Mouse (Mus musculus) hindbrain, embryonic 12.5 days (tissue): ENCODE data around the gene 1700019A02Rik. TPM values are rescaled to one million over a fixed set of nuclear protein-coding genes. Genes with fewer than 3 reads are reported as not detected.

Source experiments
- ATAC-seq: fragments of 200-750 bp; cut with Nextera tagmentation; 2 replicates; pipeline ENCODE4 v1.8.0; 2017; ENCODE audit warnings: moderate TSS enrichment; ENCODE audit not compliant: low FRiP score
- H3K27ac ChIP-seq: fragments of 300-500 bp; sonication (generic); 2 replicates; pipeline ENCODE4 v1.5.1; 2016; ENCODE audit warnings: mild to moderate bottlenecking
- H3K27me3 ChIP-seq: fragments of 300-500 bp; sonication (generic); 2 replicates; pipeline ENCODE4 v1.6.1; 2016; ENCODE audit warnings: mild to moderate bottlenecking
- H3K36me3 ChIP-seq: fragments of 300-500 bp; sonication (generic); 2 replicates; pipeline ENCODE4 v1.6.1; 2016; ENCODE audit warnings: mild to moderate bottlenecking
- H3K4me1 ChIP-seq: fragments of 300-500 bp; sonication (generic); 2 replicates; pipeline ENCODE4 v1.6.1; 2016
- H3K4me2 ChIP-seq: fragments of 300-500 bp; sonication (generic); replicated peaks from 2 replicates; pipeline ENCODE4 v1.6.1; 2016; ENCODE audit warnings: mild to moderate bottlenecking
- H3K4me3 ChIP-seq: fragments of 300-500 bp; sonication (generic); 2 replicates; pipeline ENCODE4 v1.5.1; 2016; ENCODE audit warnings: mild to moderate bottlenecking
- H3K9ac ChIP-seq: fragments of 300-500 bp; sonication (generic); 2 replicates; pipeline ENCODE4 v1.6.1; 2016; ENCODE audit warnings: mild to moderate bottlenecking, moderate library complexity
- H3K9me3 ChIP-seq: fragments of 300-500 bp; sonication (generic); replicated peaks from 2 replicates; pipeline ENCODE4 v1.6.1; 2016; ENCODE audit warnings: mild to moderate bottlenecking
- WGBS: fragments of 180-500 bp; shearing (Covaris S2); methylation state at CpG from one replicate; pipeline ENCODE4 v1.1.7; 2016; 5-methylcytosine and 5-hydroxymethylcytosine counted together
- polyA plus RNA-seq: library from polyadenylated mRNA; unstranded; fragments of >200 nt; fragmentation: Nextera tagmentation; extraction: Ambion mirVana; gene quantifications from 2 replicates; pipeline ENCODE4 v1.2.1, GENCODE M21; 2016

1700019A02Rik gene
- not detected in 2 replicates for polyA plus RNA-seq

GRCm38 (mm10) chr1:53187536-53187935 is at the start of gene 1700019A02Rik:
Gene 1700019A02Rik (minus strand): TSS chr1:53187636.
- no peak within 1 kb of the TSS for H3K9ac ChIP-seq
- WGBS: 93% methylated on average over 8 of the region's 8 CpGs
- H3K4me2 ChIP-seq: no peak within 1 kb of the TSS
- H3K9me3 ChIP-seq: no peaks in the 10 kb centered on the region
- no peak within 1 kb of the TSS for H3K4me3 ChIP-seq
- H3K27me3 ChIP-seq: no peaks in the 10 kb centered on the region
- H3K36me3 ChIP-seq: no peaks in the 10 kb centered on the region
- no peak for ATAC-seq
- H3K27ac ChIP-seq: no peak within 1 kb of the TSS
- H3K4me1 ChIP-seq: no peaks in the 10 kb centered on the region

- H3K9me3 ChIP-seq: no peaks in the 10 kb centered on the region
- WGBS: 71% methylated on average over 1 of the region's 1 CpGs
These were observed 38.6 kb upstream of the 1700019A02Rik start for GRCm38 (mm10) chr1:53226063-53226462.

GRCm38 (mm10) chr1:53225616-53226015 is 38.2 kb upstream of the 1700019A02Rik start:
- H3K36me3 ChIP-seq: no peaks in the 10 kb centered on the region
- no peaks in the 10 kb centered on the region for H3K27me3 ChIP-seq
- H3K9ac ChIP-seq: no peak overlapping the region
- no peak overlapping the region for H3K4me2 ChIP-seq
- no peak for ATAC-seq
- H3K4me3 ChIP-seq: no peak overlapping the region
- no peak overlapping the region for H3K27ac ChIP-seq
- 91% methylated on average over 3 of the region's 3 CpGs for WGBS
- H3K9me3 ChIP-seq: no peaks in the 10 kb centered on the region
- H3K4me1 ChIP-seq: no peaks in the 10 kb centered on the region

More at GRCm38 (mm10) chr1:53226063-53226462, 38.6 kb upstream of the 1700019A02Rik start:
- H3K27ac ChIP-seq: no peak overlapping the region
- H3K36me3 ChIP-seq: no peaks in the 10 kb centered on the region
- H3K4me2 ChIP-seq: no peak overlapping the region
- H3K4me1 ChIP-seq: no peaks in the 10 kb centered on the region
- no peak overlapping the region for H3K9ac ChIP-seq
- no peak overlapping the region for H3K4me3 ChIP-seq
- ATAC-seq: no peak
- no peaks in the 10 kb centered on the region for H3K27me3 ChIP-seq

GRCm38 (mm10) chr1:53224775-53225174 is 37.3 kb upstream of the 1700019A02Rik start:
- Histone ChIP-seq H3K27ac (no peak overlapping the region), H3K4me3 (no peak overlapping the region), H3K9ac (no peak overlapping the region), H3K4me1 (no peaks in the 10 kb centered on the region), H3K27me3 (no peaks in the 10 kb centered on the region), H3K9me3 (no peaks in the 10 kb centered on the region), H3K36me3 (no peaks in the 10 kb centered on the region), H3K4me2 (no peak overlapping the region)
- 71% methylated on average over 1 of the region's 1 CpGs for WGBS
- ATAC-seq: no peak

- Histone ChIP-seq H3K9ac (no peak overlapping the region), H3K36me3 (no peaks in the 10 kb centered on the region), H3K4me1 (no peaks in the 10 kb centered on the region), H3K27ac (no peak overlapping the region), H3K9me3 (no peaks in the 10 kb centered on the region), H3K4me2 (no peak overlapping the region), H3K4me3 (no peak overlapping the region), H3K27me3 (no peaks in the 10 kb centered on the region)
- no peak for ATAC-seq
These were observed 22.7 kb upstream of the 1700019A02Rik start for GRCm38 (mm10) chr1:53210136-53210535.

GRCm38 (mm10) chr1:53203902-53204301 is 16.5 kb upstream of the 1700019A02Rik start:
- H3K36me3 ChIP-seq: no peaks in the 10 kb centered on the region
- no peak overlapping the region for H3K27ac ChIP-seq
- no peaks in the 10 kb centered on the region for H3K9me3 ChIP-seq
- 96% methylated on average over 2 of the region's 2 CpGs for WGBS
- no peaks in the 10 kb centered on the region for H3K27me3 ChIP-seq
- no peaks in the 10 kb centered on the region for H3K4me1 ChIP-seq
- no peak overlapping the region for H3K4me2 ChIP-seq
- H3K4me3 ChIP-seq: no peak overlapping the region
- ATAC-seq: no peak
- H3K9ac ChIP-seq: no peak overlapping the region

GRCm38 (mm10) chr1:53201630-53202199 is 14.3 kb upstream of the 1700019A02Rik start:
- WGBS: 74% methylated on average over 2 of the region's 2 CpGs
- no peak for ATAC-seq
- Histone ChIP-seq H3K27me3 (no peaks in the 10 kb centered on the region), H3K9ac (no peak overlapping the region), H3K4me1 (no peaks in the 10 kb centered on the region), H3K4me2 (no peak overlapping the region), H3K4me3 (no peak overlapping the region), H3K9me3 (no peaks in the 10 kb centered on the region), H3K27ac (no peak overlapping the region), H3K36me3 (no peaks in the 10 kb centered on the region)

- 91% methylated on average over 3 of the region's 3 CpGs for WGBS
- no peaks in the 10 kb centered on the region for H3K27me3 ChIP-seq
- H3K9me3 ChIP-seq: no peaks in the 10 kb centered on the region
- no peak for ATAC-seq
- no peak overlapping the region for H3K9ac ChIP-seq
- no peak overlapping the region for H3K4me2 ChIP-seq
- H3K4me1 ChIP-seq: no peaks in the 10 kb centered on the region
- no peak overlapping the region for H3K27ac ChIP-seq
- H3K4me3 ChIP-seq: no peak overlapping the region
- H3K36me3 ChIP-seq: no peaks in the 10 kb centered on the region
These were observed 7.1 kb upstream of the 1700019A02Rik start for GRCm38 (mm10) chr1:53194536-53194935.

GRCm38 (mm10) chr1:53191234-53191633 is 3.8 kb upstream of the 1700019A02Rik start:
- Histone ChIP-seq H3K9me3 (no peaks in the 10 kb centered on the region), H3K4me1 (no peaks in the 10 kb centered on the region), H3K4me3 (no peak overlapping the region), H3K27me3 (no peaks in the 10 kb centered on the region), H3K27ac (no peak overlapping the region), H3K36me3 (no peaks in the 10 kb centered on the region), H3K4me2 (no peak overlapping the region), H3K9ac (no peak overlapping the region)
- 58% methylated on average over 3 of the region's 3 CpGs for whole genome bisulfite sequencing
- ATAC-seq: no peak

- H3K4me2 ChIP-seq: no peak overlapping the region
- no peak for ATAC-seq
These were observed 2.2 kb upstream of the 1700019A02Rik start for GRCm38 (mm10) chr1:53189620-53190019.

GRCm38 (mm10) chr1:53186301-53186700 is 1.1 kb downstream of the 1700019A02Rik start:
- Histone ChIP-seq H3K9me3 (no peaks in the 10 kb centered on the region), H3K4me2 (no peak overlapping the region), H3K27ac (no peak overlapping the region), H3K9ac (no peak overlapping the region), H3K4me3 (no peak overlapping the region), H3K4me1 (no peaks in the 10 kb centered on the region), H3K36me3 (no peaks in the 10 kb centered on the region), H3K27me3 (no peaks in the 10 kb centered on the region)
- ATAC-seq: no peak
- WGBS: 92% methylated on average over 3 of the region's 3 CpGs

More at GRCm38 (mm10) chr1:53189620-53190019, 2.2 kb upstream of the 1700019A02Rik start:
- Histone ChIP-seq H3K4me1 (no peaks in the 10 kb centered on the region), H3K9me3 (no peaks in the 10 kb centered on the region), H3K4me3 (no peak overlapping the region), H3K27me3 (no peaks in the 10 kb centered on the region), H3K27ac (no peak overlapping the region), H3K36me3 (no peaks in the 10 kb centered on the region), H3K9ac (no peak overlapping the region)
- 79% methylated on average over 3 of the region's 3 CpGs for WGBS

GRCm38 (mm10) chr1:53157715-53158114 is 29.7 kb downstream of the 1700019A02Rik start:
- Histone ChIP-seq H3K9ac (no peak overlapping the region), H3K9me3 (no peaks in the 10 kb centered on the region), H3K4me1 (no peaks in the 10 kb centered on the region), H3K4me2 (no peak overlapping the region), H3K27ac (no peak overlapping the region), H3K36me3 (no peaks in the 10 kb centered on the region), H3K4me3 (no peak overlapping the region), H3K27me3 (no peaks in the 10 kb centered on the region)
- 72% methylated on average over 6 of the region's 6 CpGs for WGBS
- ATAC-seq: no peak

- no peak for ATAC-seq
- Histone ChIP-seq H3K9ac (no peak overlapping the region), H3K9me3 (no peaks in the 10 kb centered on the region), H3K27ac (no peak overlapping the region), H3K4me1 (no peaks in the 10 kb centered on the region), H3K36me3 (no peaks in the 10 kb centered on the region), H3K4me3 (no peak overlapping the region), H3K27me3 (no peaks in the 10 kb centered on the region), H3K4me2 (no peak overlapping the region)
- 76% methylated on average over 2 of the region's 2 CpGs for WGBS
These were observed 64.4 kb downstream of the 1700019A02Rik start for GRCm38 (mm10) chr1:53123066-53123465.
